Mouse (Mus musculus): ENCODE data around the gene Apbb2.

Apbb2 gene

DNA sequence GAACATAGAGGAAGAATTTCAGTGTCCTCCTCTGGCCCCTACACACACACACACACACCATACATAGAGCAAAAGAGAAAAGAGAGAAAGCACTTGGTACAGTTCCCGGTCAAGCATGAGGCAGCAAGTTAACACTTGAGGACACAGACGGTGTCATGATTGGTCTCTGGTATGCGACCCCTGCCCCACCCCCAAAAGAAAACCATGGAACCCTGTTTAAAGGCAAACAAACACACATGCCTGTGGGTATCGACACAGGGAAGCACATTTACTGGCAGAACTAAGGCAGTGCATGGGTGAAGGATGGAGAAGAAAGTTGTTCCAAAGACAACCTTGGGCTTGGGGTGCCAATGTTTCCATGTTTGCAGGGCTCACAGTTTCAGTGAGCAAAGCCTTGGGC, 123.9 kb downstream of the Apbb2 start:
- in situ Hi-C loops (cut with MboI; ENCODE audit: low sequenced_read_pairs): no loop called here

- in situ Hi-C loops (cut with MboI; ENCODE audit: low sequenced_read_pairs): no loop called here
Observed at GRCm38 (mm10) chr5:66492563-66492960, 126.0 kb downstream of the Apbb2 start.

DNA sequence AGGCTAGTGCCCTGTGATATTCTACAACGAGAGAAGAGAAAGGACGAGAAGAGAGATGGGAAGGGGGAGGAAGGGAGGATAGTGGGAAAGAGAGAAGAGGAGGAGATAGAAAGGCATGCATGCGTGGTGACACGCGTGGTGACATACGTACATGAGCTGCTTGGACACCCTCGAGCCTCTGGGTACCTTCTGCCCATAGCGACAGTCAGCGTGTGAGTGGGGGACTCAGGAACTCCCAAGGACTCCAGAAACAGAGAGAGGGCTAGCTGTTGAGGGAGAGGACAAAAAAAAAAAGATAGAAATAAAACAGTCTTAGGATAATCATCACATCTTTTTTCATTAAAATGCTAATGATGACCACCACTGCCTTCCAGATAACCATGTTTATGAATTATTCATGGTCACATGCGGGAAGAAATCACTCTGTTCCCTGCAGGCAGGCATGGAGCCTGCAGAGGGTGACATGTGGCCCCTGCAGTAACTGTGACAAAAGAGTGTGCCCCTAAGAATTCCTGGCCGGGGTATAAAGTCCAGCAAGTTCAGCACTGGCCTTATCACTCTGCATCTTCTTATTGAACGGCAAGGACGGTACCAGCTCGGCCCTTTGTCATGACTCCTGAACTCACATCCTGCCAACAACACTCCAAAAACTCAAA, 126.5 kb downstream of the Apbb2 start:
- in situ Hi-C loops (cut with MboI; ENCODE audit: low sequenced_read_pairs): no loop called here

- in situ Hi-C loops (cut with MboI; ENCODE audit: low sequenced_read_pairs): no loop called here
Observed at GRCm38 (mm10) chr5:66486028-66486427, 132.6 kb downstream of the Apbb2 start.

DNA sequence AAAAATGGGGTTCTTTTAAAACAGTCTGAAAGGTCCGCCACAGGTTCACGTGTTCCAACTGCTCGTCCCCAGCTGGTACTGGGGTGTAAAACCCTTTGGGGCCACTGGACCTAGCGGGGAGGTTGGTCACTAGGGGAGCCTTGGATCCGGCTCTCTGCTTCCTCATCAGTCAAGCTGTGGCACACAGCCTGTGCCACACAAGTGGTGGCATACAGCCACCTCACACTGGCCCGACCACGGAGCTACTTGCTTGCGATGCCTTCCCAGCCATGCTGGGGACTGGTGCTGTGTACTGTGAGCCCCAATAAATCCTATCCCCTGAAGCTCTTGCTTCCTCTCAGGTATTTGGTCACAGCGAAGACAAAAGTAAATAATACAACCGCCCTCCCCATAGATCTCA, 142.3 kb downstream of the Apbb2 start:
- in situ Hi-C loops (cut with MboI; ENCODE audit: low sequenced_read_pairs): no loop called here

- in situ Hi-C loops (cut with MboI; ENCODE audit: low sequenced_read_pairs): no loop called here
Observed at GRCm38 (mm10) chr5:66475824-66476223, 142.8 kb downstream of the Apbb2 start.

GRCm38 (mm10) chr5:66474153-66474552, 144.4 kb downstream of the Apbb2 start:
- in situ Hi-C loops (cut with MboI; ENCODE audit: low sequenced_read_pairs): no loop called here

DNA sequence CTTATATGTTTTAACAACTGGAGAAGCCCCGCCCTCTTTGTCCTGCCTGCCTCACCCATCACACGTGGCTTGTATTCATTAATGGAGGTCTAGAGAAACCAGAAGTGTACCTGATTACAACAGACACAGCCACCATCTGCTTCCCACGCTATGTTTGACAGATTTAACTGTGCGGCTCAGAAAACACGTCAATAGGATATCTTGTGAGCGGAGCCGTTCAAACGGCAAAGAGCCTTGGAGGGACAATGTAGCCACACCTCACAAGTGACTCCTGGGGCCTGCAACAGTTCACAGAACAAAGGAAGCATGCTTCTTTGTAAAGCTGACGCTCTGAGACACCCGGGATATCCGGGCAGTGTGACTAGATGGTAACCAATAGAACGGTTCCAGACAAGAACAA, 145.0 kb downstream of the Apbb2 start:
- in situ Hi-C loops (cut with MboI; ENCODE audit: low sequenced_read_pairs): no loop called here

DNA sequence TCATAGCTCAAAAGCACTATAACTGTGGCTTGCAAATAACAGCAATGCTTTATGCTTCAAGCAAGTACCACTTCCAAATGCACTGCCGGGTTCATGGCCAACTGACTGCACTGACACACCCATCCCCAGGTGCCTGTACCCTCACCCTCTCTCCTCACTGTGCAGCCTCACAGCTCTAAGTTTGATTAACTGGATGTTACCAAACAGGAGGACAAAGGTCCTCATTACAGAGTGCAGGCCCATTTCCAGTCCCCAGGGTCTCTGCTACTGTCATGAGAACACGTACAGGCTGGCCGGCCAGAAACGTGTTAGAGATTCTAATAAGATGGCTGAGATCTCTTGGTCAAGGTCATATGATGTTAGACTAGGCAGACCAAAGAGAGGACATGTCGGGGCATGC, 147.7 kb downstream of the Apbb2 start:
- in situ Hi-C loops (cut with MboI; ENCODE audit: low sequenced_read_pairs): no loop called here

DNA sequence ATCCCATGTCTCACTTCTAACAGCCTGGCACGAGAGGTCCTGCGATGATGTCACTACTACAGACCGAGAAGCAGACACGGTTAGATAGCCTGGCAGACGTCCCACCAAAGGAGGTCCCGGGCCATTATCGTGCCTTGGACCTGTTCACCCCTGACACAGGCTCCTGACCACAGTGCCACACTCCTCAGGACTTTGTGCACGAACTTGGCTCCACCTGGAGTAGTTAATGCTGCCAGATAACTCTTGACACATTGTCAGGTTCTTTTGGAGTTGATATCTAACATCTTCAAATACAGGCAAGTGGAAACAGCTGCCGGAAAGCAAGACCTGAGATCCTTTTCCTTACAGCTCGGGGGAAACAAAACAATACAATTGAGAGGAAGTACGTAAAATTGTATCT, 148.9 kb downstream of the Apbb2 start:
- in situ Hi-C loops (cut with MboI; ENCODE audit: low sequenced_read_pairs): no loop called here

GRCm38 (mm10) chr5:66468331-66469001, 150.1 kb downstream of the Apbb2 start:
- in situ Hi-C loops (cut with MboI; ENCODE audit: low sequenced_read_pairs): no loop called here

- in situ Hi-C loops (cut with MboI; ENCODE audit: low sequenced_read_pairs): no loop called here
Observed at GRCm38 (mm10) chr5:66462665-66463064, 155.9 kb downstream of the Apbb2 start.

GRCm38 (mm10) chr5:66458851-66459250, 159.7 kb downstream of the Apbb2 start:
- in situ Hi-C loops (cut with MboI; ENCODE audit: low sequenced_read_pairs): no loop called here

DNA sequence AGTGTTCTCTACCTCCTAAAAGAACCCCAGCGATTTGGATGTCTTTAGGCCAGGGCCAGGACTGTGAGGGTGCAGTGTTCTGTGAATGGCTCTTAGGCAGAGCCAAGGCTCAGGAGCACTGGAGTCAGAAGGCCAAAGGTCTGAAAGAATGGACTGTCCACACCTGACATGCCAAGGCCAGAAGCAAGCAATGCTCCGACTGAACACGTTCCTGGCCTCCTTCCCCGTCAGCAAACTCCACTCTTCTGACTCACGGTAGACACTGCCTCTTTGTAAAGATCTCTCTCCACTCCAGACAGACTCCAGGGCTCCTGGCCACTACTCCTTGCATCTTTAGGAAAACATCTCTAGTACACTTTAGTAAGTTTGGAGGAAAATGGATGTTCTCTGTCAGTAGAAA, 163.3 kb downstream of the Apbb2 start:
- in situ Hi-C loops (cut with MboI; ENCODE audit: low sequenced_read_pairs): no loop called here

- in situ Hi-C loops (cut with MboI; ENCODE audit: low sequenced_read_pairs): no loop called here
Observed at GRCm38 (mm10) chr5:66454826-66455225, 163.8 kb downstream of the Apbb2 start.

DNA sequence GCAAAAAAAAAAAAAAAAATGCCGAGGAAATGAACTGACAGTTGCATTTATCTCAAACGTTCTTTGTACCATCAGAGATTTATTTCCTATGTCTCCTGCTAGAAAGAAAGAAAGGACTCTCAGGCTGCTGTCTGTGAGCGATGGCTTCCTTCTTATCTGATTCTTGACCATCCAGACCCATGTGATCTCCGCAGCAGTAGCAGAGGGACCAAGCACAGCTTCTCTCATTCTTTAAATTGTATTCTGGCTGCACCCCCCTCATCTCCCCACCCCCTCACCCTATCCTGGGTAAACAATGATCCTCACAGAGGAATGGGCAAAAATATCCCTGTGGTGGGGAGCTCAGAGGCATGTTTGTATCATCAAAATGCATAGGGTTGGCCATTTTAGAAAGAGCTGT, 165.5 kb downstream of the Apbb2 start:
- in situ Hi-C loops (cut with MboI; ENCODE audit: low sequenced_read_pairs): no loop called here

GRCm38 (mm10) chr5:66451561-66451960, 167.0 kb downstream of the Apbb2 start:
- in situ Hi-C loops (cut with MboI; ENCODE audit: low sequenced_read_pairs): no loop called here

GRCm38 (mm10) chr5:66445497-66445896, 173.1 kb downstream of the Apbb2 start:
- in situ Hi-C loops (cut with MboI; ENCODE audit: low sequenced_read_pairs): no loop called here

DNA sequence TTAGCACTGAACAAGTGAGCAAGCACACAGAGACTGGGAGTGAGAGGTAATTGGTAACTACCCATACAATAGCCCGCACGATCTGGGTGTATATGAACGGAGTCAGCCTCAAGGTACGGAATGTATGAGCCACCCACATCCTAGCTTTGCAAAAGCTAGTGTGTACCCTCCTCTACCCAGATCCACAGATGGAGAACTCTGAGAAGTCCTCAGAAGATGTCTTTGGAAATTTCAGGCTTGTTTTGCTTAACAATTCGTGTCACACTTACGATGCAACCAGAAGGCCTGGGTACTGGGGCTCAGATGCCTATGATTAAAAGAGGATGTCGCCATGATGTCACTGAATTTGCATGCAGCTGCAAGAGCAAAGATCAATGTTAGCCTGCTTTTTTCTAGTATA, 176.3 kb downstream of the Apbb2 start:
- in situ Hi-C loops (cut with MboI; ENCODE audit: low sequenced_read_pairs): no loop called here

- in situ Hi-C loops (cut with MboI; ENCODE audit: low sequenced_read_pairs): no loop called here
Observed at GRCm38 (mm10) chr5:66436791-66437246, 181.8 kb downstream of the Apbb2 start.

GRCm38 (mm10) chr5:66435158-66435557, 183.4 kb downstream of the Apbb2 start:
- in situ Hi-C loops (cut with MboI; ENCODE audit: low sequenced_read_pairs): no loop called here

- in situ Hi-C loops (cut with MboI; ENCODE audit: low sequenced_read_pairs): no loop called here
Observed at GRCm38 (mm10) chr5:66429076-66429475, 189.5 kb downstream of the Apbb2 start.

DNA sequence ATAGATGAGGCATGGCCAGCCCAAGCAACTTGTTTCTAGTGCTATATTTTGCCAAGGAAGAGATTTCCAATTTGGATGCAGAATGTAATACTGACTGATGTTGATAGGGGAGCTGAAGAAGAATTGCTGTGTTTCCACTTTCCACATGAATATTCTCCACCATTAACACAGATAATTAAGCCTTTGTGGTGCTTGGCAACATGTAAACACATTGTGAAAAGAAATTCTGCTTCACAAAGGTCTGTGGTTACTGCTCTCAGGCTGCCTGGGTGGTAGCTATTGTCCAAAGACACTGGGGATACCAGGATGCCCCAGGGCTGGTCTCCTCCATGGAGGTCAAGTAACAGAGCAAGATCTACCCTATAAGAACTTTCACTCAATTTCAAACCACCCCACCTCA, 190.5 kb downstream of the Apbb2 start:
- in situ Hi-C loops (cut with MboI; ENCODE audit: low sequenced_read_pairs): no loop called here
